Mouse (Mus musculus) ES-Bruce4 (cell line): ENCODE results near the gene Pnpla8.

ENCODE experiments used
- CTCF ChIP-seq: IDR thresholded peaks from one replicate; pipeline ENCODE4 v1.8.1; 2011; ENCODE audit warnings: low read depth, low read length
- EP300 ChIP-seq: IDR thresholded peaks from 2 replicates; pipeline ENCODE4 v1.6.1; 2011; ENCODE audit warnings: low read depth, low read length; ENCODE audit not compliant: insufficient read depth
- POLR2A ChIP-seq: IDR thresholded peaks from one replicate; pipeline ENCODE4 v1.8.1; 2011; ENCODE audit warnings: low read length; ENCODE audit not compliant: insufficient read depth

DNA sequence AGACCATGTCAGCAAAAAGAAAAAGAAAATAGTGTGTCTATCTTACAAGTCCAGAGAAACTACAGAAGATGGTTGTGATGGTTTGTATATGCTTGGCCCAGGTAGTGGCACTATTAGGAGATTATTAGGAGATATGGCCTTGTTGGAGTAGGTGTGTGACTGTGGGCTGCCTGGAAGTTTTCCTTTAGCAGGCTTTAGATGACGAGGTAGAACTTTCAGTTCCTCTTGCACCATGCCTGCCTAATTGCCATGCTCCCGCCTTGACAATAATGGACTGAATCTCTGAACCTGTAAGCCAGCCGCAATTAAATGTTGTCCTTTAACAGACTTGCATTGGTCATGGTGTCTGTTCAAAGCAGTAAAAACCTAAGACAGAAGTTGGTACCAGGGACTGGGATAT lies 9.6 kb upstream of the Pnpla8 start:
- TF ChIP-seq POLR2A (no peak), EP300 (no peak), CTCF (no peak)
